Comparison of ENCODE assay signal across 13 mouse cellular contexts in genomic region chr10:120418738-120419523, GRCm38 (mm10). TPM values are rescaled to one million over a fixed set of nuclear protein-coding genes. Genes with fewer than 3 reads are reported as not detected.
DNase-seq lines count a peak whose midpoint lies in the region; ATAC-seq and TF ChIP-seq lines count a peak whose summit lies in the region.
"Had no signal": no experiment of that assay in that cellular context is flagged by ENCODE, and none has a peak within 500 bp of the region (broad histone marks: within the 10 kb centered on the region; RNA-seq: fewer than 3 reads in every experiment).

No protein-coding gene starts in this region.

- TF ChIP-seq EP300 in stomach, postnatal 0 days (optimal IDR thresholded peaks at IDR 0.05), result no peak

- H3K27ac ChIP-seq in forebrain, embryonic 12.5 days, result peak overlapping the region; percentile 91
- no peak overlapping the region for H3K27ac ChIP-seq in forebrain, postnatal 0 days (ENCODE audit: low read depth, low read length)
- H3K27ac ChIP-seq in midbrain, embryonic 10.5 days (replicated peaks), result peak overlapping the region; percentile 81
- no peak overlapping the region for H3K27ac ChIP-seq in midbrain, postnatal 0 days (ENCODE audit: low read depth, low read length)
- peak overlapping the region; percentile 83 for H3K27ac ChIP-seq in limb, embryonic 10.5 days
- H3K27ac ChIP-seq in stomach, postnatal 0 days (replicated peaks), result peak overlapping the region; percentile 13; the same call in 1 of the 2 replicates
- H3K27ac ChIP-seq: liver, embryonic 14.5 days had no signal

- H3K27me3 ChIP-seq in forebrain, embryonic 12.5 days, result no peaks in the 10 kb centered on the region
- H3K27me3 ChIP-seq in forebrain, postnatal 0 days (ENCODE audit: insufficient read depth, low read length), result peaks cover 22% of the 10 kb centered on the region; the same call in 1 of the 2 replicates
- H3K27me3 ChIP-seq in midbrain, embryonic 10.5 days (ENCODE audit: low read depth, poor library complexity, severe bottlenecking), result no peaks in the 10 kb centered on the region
- H3K27me3 ChIP-seq in midbrain, postnatal 0 days (ENCODE audit: insufficient read depth, low read length), result no peaks in the 10 kb centered on the region
- no peaks in the 10 kb centered on the region for H3K27me3 ChIP-seq in limb, embryonic 10.5 days (ENCODE audit: low read depth, poor library complexity, severe bottlenecking)
- no peaks in the 10 kb centered on the region for H3K27me3 ChIP-seq in stomach, postnatal 0 days (ENCODE audit: control insufficient read depth, insufficient read depth, low read length)
- H3K27me3 ChIP-seq: hindbrain, embryonic 15.5 days; megakaryocyte, embryonic 14.5 days had no signal

- H3K4me3 ChIP-seq in forebrain, embryonic 12.5 days (replicated peaks), result no peak overlapping the region
- H3K4me3 ChIP-seq in forebrain, postnatal 0 days (ENCODE audit: low read depth, low read length), result no peak overlapping the region
- no peak overlapping the region for H3K4me3 ChIP-seq in midbrain, embryonic 10.5 days
- H3K4me3 ChIP-seq in midbrain, postnatal 0 days (ENCODE audit: low read depth, low read length), result no peak overlapping the region
- no peak overlapping the region for H3K4me3 ChIP-seq in limb, embryonic 10.5 days
- H3K4me3 ChIP-seq in stomach, postnatal 0 days (ENCODE audit: low read depth, low read length), result no peak overlapping the region
- H3K4me3 ChIP-seq: hindbrain, embryonic 15.5 days; megakaryocyte, embryonic 14.5 days had no signal

- 0 out of 2 replicates have a peak overlapping the region, but pooled peaks have one; percentile 8 for H3K4me2 ChIP-seq in forebrain, embryonic 12.5 days
- H3K4me2 ChIP-seq in forebrain, postnatal 0 days (ENCODE audit: low read depth), result no peak overlapping the region
- H3K4me2 ChIP-seq in midbrain, postnatal 0 days (ENCODE audit: low read depth, low read length, poor library complexity, severe bottlenecking), result no peak overlapping the region
- no peak overlapping the region for H3K4me2 ChIP-seq in stomach, postnatal 0 days (replicated peaks; ENCODE audit: low read depth)
- H3K4me2 ChIP-seq: hindbrain, embryonic 15.5 days had no signal

- H3K9me3 ChIP-seq in forebrain, embryonic 12.5 days, result no peaks in the 10 kb centered on the region
- H3K9me3 ChIP-seq in forebrain, postnatal 0 days (ENCODE audit: low read length), result no peaks in the 10 kb centered on the region
- H3K9me3 ChIP-seq in midbrain, embryonic 10.5 days (replicated peaks), result no peaks in the 10 kb centered on the region
- H3K9me3 ChIP-seq in midbrain, postnatal 0 days (ENCODE audit: low read length), result no peaks in the 10 kb centered on the region
- no peaks in the 10 kb centered on the region for H3K9me3 ChIP-seq in limb, embryonic 10.5 days (replicated peaks)
- H3K9me3 ChIP-seq in stomach, postnatal 0 days (ENCODE audit: control insufficient read depth, low read length), result no peaks in the 10 kb centered on the region
- H3K9me3 ChIP-seq: hindbrain, embryonic 15.5 days; megakaryocyte, embryonic 14.5 days had no signal

- H3K4me1 ChIP-seq in forebrain, embryonic 12.5 days, result peaks cover 78% of the 10 kb centered on the region
- H3K4me1 ChIP-seq in forebrain, postnatal 0 days (ENCODE audit: insufficient read depth), result 0 out of 2 replicates have a peak, but pooled peaks cover 4% of the 10 kb centered on the region
- peaks cover 80% of the 10 kb centered on the region for H3K4me1 ChIP-seq in midbrain, embryonic 10.5 days
- H3K4me1 ChIP-seq in midbrain, postnatal 0 days (ENCODE audit: insufficient read depth, low read length), result 0 out of 2 replicates have a peak, but pooled peaks cover 12% of the 10 kb centered on the region
- peaks cover 85% of the 10 kb centered on the region for H3K4me1 ChIP-seq in limb, embryonic 10.5 days
- H3K4me1 ChIP-seq in stomach, postnatal 0 days (replicated peaks; ENCODE audit: control insufficient read depth, insufficient read depth), result no peaks in the 10 kb centered on the region

- 31% methylated on average over 16 of the region's 16 CpGs for WGBS in forebrain, embryonic 12.5 days
- 40% methylated on average over 16 of the region's 16 CpGs for WGBS in forebrain, postnatal 0 days
- WGBS in midbrain, embryonic 10.5 days, result 71% methylated on average over 16 of the region's 16 CpGs
- 49% methylated on average over 16 of the region's 16 CpGs for WGBS in midbrain, postnatal 0 days
- 31% methylated on average over 16 of the region's 16 CpGs for WGBS in limb, embryonic 10.5 days
- 46% methylated on average over 16 of the region's 16 CpGs for WGBS in stomach, postnatal 0 days

- no peak for ATAC-seq in forebrain, embryonic 12.5 days (ENCODE audit: low FRiP score)
- ATAC-seq in forebrain, postnatal 0 days, result no peak
- ATAC-seq in midbrain, postnatal 0 days (ENCODE audit: low FRiP score), result no peak
- ATAC-seq in stomach, postnatal 0 days (ENCODE audit: low FRiP score, low TSS enrichment), result no peak
- no peak for ATAC-seq in frontal cortex, adult (ENCODE audit: low TSS enrichment)

- TF ChIP-seq CTCF in forebrain, postnatal 0 days (IDR thresholded peaks at IDR 0.05; ENCODE audit: low read depth), result no peak
- TF ChIP-seq CTCF in midbrain, postnatal 0 days (IDR thresholded peaks at IDR 0.05), result no peak
- TF ChIP-seq CTCF in stomach, postnatal 0 days (IDR thresholded peaks at IDR 0.05; ENCODE audit: low read depth), result no peak

- intact Hi-C loops in left cerebral cortex, postnatal 14 days (cut with DNase I), result no loop called here

- DNase-seq in forebrain, postnatal 0 days, result no peak
- no peak for DNase-seq in midbrain, embryonic 10.5 days (ENCODE audit: low spot score)
- DNase-seq in midbrain, postnatal 0 days (ENCODE audit: low spot score), result no peak
- DNase-seq in limb, embryonic 10.5 days (ENCODE audit: low spot score), result no peak
- DNase-seq in stomach, postnatal 0 days (ENCODE audit: low spot score), result no peak
- DNase-seq in left cerebral cortex, postnatal 14 days (ENCODE audit: low spot score in 2 of 2), result no peak
- DNase-seq: cerebellum, postnatal 14 days had no signal

- H3K9ac ChIP-seq in forebrain, embryonic 12.5 days, result no peak overlapping the region
- H3K9ac ChIP-seq in forebrain, postnatal 0 days, result no peak overlapping the region
- H3K9ac ChIP-seq in midbrain, postnatal 0 days (replicated peaks; ENCODE audit: low read length, poor library complexity, severe bottlenecking), result no peak overlapping the region
- H3K9ac ChIP-seq in stomach, postnatal 0 days (ENCODE audit: low read length), result no peak overlapping the region
- H3K9ac ChIP-seq: hindbrain, embryonic 15.5 days; liver, embryonic 14.5 days had no signal

- H3K36me3 ChIP-seq in forebrain, embryonic 12.5 days (replicated peaks), result peaks cover 8% of the 10 kb centered on the region
- no peaks in the 10 kb centered on the region for H3K36me3 ChIP-seq in forebrain, postnatal 0 days (ENCODE audit: insufficient read depth)
- peaks cover 29% of the 10 kb centered on the region for H3K36me3 ChIP-seq in midbrain, embryonic 10.5 days
- H3K36me3 ChIP-seq in midbrain, postnatal 0 days (ENCODE audit: insufficient read depth, low read length), result no peaks in the 10 kb centered on the region
- H3K36me3 ChIP-seq in limb, embryonic 10.5 days, result peaks cover 62% of the 10 kb centered on the region
- no peaks in the 10 kb centered on the region for H3K36me3 ChIP-seq in stomach, postnatal 0 days (ENCODE audit: control insufficient read depth, insufficient read depth, low read length)
- H3K36me3 ChIP-seq: hindbrain, embryonic 15.5 days had no signal

RNA-seq across cellular contexts. Expression of gene Hmga2, which starts 57.3 kb away (rescaled TPM):
- 48.7 and 48.9 TPM in 2 replicates for polyA plus RNA-seq in forebrain, embryonic 12.5 days (2016; fragmentation: Nextera tagmentation; extraction: Ambion mirVana)
- 0.15 and 0.52 TPM in 2 replicates for total RNA-seq in forebrain, postnatal 0 days (2014; rRNA removed)
- 0.13 and 0.24 TPM in 2 replicates for polyA plus RNA-seq in forebrain, postnatal 0 days (2015; fragmentation: Nextera tagmentation; extraction: Ambion mirVana)
- 28.9 and 44.4 TPM in 2 replicates for polyA plus RNA-seq in midbrain, embryonic 10.5 days (2016; fragmentation: Nextera tagmentation; extraction: Ambion mirVana)
- total RNA-seq in midbrain, postnatal 0 days (2014; rRNA removed), result 0.85 and 0.99 TPM in 2 replicates
- 0.30 and 0.32 TPM in 2 replicates for polyA plus RNA-seq in midbrain, postnatal 0 days (2015; fragmentation: Nextera tagmentation; extraction: Ambion mirVana)
- polyA plus RNA-seq in limb, embryonic 10.5 days (2016; fragmentation: Nextera tagmentation; extraction: Ambion mirVana), result 129 and 160 TPM in 2 replicates
- polyA plus RNA-seq in stomach, postnatal 0 days (2015; fragmentation: Nextera tagmentation; extraction: Ambion mirVana), result 3.1 and 3.6 TPM in 2 replicates
- under 1 TPM in 1 of 2 experiments, not detected in 1; 0.11 TPM for total RNA-seq in left cerebral cortex, postnatal 14 days (2021)
- polyA plus RNA-seq: urinary bladder, adult 2 months had no signal

Comparison
In these comparisons a context has a peak if more than half of its experiments do, and no peak if none do; other contexts are left out.
1. H3K27ac ChIP-seq: peak in forebrain, embryonic 12.5 days (single experiment), midbrain, embryonic 10.5 days (single experiment), limb, embryonic 10.5 days (single experiment) and stomach, postnatal 0 days (single experiment); none in forebrain, postnatal 0 days (single experiment) and midbrain, postnatal 0 days (single experiment).